Mouse (Mus musculus) stomach, postnatal 0 days (tissue): ENCODE measurements at regions not wholly inside any gene's neighbourhood (a gene's known extent, or its start where the extent isn't known, plus 50 kb on each side); places are given as distances from the start of the nearest gene placed in this dataset.

Experiments used
- CTCF ChIP-seq: IDR thresholded peaks from 2 replicates; pipeline ENCODE4 v1.5.1; 2016; ENCODE audit warnings: antibody characterized with exemption, low read depth, mild to moderate bottlenecking, moderate library complexity
- EP300 ChIP-seq: optimal IDR thresholded peaks from 2 replicates; pipeline ENCODE3; 2016; ENCODE audit warnings: antibody characterized with exemption

GRCm38 (mm10) chr15:102797020-102797618, 75.1 kb upstream of the Calcoco1 start:
- TF ChIP-seq CTCF (no peak), EP300 (no peak)
